Mouse (Mus musculus): ENCODE results near the gene Mcl1. TPM values are rescaled to one million over a fixed set of nuclear protein-coding genes. Genes with fewer than 3 reads are reported as not detected.

Mcl1 gene
- polyA plus RNA-seq, 1 experiment from 2014 or later, result 51.8 TPM

DNA sequence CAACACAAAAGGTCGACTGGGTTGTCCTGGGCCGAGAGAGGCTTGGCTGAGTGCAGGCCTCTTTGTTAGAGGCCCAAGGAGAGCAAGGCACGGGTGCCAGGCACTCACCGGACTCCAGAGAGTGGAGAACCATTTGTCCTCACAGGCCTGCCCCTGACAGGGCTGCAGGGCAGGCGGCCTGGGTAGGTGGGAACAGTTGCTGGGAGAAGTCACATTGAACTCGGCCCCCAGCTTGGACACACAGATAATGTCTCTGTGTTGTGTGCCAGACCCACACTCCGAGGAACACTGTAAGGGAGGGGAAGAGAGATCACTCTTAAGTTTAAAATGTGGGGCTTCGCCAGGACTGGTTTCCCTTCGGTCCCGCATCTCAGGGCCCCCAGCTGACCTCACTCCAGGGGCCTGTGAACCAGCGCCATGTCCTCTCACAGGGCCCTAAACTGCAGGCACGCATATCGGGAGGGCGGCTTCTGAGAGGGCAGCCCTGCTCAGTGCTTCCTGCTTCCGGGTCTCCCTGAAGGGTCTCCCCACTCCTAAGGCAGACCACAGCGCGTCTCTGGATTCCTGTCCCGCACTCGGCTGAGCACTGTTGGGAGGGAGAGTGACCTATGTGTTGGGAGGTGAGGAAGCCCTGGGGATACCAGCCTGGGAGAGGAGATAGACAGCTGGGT lies 19.0 kb downstream of the Mcl1 start:
- H3K27me3 ChIP-seq, result no peaks in the 10 kb centered on the region
- ATAC-seq (ENCODE audit: insufficient number of reproducible peaks, low FRiP score, low TSS enrichment, low read depth), result no peak

DNA sequence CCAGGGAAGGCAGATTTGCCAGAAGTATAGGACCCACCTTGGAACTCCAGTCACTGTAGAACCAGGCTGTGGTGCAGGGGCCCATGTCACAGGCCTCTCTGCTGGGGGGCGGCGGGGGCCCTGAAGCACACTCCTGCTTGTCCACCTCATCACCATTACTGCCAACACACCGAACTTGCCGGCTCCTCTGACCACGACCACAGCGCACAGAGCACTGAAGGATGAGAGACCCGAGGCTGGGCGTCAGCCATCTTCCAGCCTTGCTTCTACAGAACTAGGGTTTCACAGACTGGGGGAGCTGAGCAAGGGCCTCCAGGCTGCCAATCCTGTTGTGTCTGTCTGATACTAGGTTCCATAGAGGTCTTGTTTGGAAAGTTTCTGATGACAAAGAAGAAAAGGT lies 21.0 kb downstream of the Mcl1 start:
- Histone ChIP-seq H3K4me3 (replicated peaks) (no peak overlapping the region), H3K4me1 (peaks cover 30% of the 10 kb centered on the region), H3K9ac (no peak overlapping the region), H3K36me3 (0 out of 2 replicates have a peak, but pooled peaks cover 9% of the 10 kb centered on the region), H3K4me2 (replicated peaks) (no peak overlapping the region), H3K27ac (replicated peaks) (no peak overlapping the region), H3K9me3 (replicated peaks) (no peaks in the 10 kb centered on the region), H3K27me3 (no peaks in the 10 kb centered on the region)
- WGBS, result 85% methylated on average over 8 of the region's 8 CpGs
- no peak for ATAC-seq (ENCODE audit: insufficient number of reproducible peaks, low FRiP score, low TSS enrichment, low read depth)

More for the DNA sequence above, 19.0 kb downstream of the Mcl1 start:
- Histone ChIP-seq H3K4me1 (peaks cover 47% of the 10 kb centered on the region), H3K9ac (no peak overlapping the region), H3K9me3 (replicated peaks) (no peaks in the 10 kb centered on the region), H3K36me3 (0 out of 2 replicates have a peak, but pooled peaks cover 9% of the 10 kb centered on the region), H3K4me3 (replicated peaks) (no peak overlapping the region), H3K27ac (replicated peaks) (no peak overlapping the region), H3K4me2 (replicated peaks) (no peak overlapping the region)
- WGBS, result 86% methylated on average over 19 of the region's 19 CpGs

DNA sequence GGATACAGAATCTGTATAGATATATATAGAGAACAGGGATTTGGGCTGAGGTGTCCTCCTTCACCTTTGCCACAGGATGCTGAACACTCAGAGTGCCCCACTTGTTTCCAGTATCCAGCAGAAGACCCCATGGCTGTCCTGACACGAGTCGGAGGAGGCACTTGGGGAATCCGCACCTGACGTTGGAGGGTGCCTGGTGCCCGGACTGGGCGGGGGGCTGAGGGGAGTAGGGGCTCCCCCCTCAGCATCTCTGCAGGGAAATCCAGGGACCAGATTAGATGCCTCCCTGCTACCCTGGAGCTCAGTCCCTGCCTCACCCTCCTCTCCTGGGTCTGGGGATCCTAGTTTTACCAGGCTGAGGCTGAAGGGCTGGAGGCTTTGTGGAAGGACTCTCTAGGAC lies 22.1 kb downstream of the Mcl1 start:
- no peaks in the 10 kb centered on the region for H3K9me3 ChIP-seq (replicated peaks)
- no peak overlapping the region for H3K27ac ChIP-seq (replicated peaks)
- H3K4me1 ChIP-seq, result peaks cover 26% of the 10 kb centered on the region
- 81% methylated on average over 6 of the region's 6 CpGs for WGBS
- no peak overlapping the region for H3K4me2 ChIP-seq (replicated peaks)
- H3K36me3 ChIP-seq, result 0 out of 2 replicates have a peak, but pooled peaks cover 9% of the 10 kb centered on the region
- ATAC-seq (ENCODE audit: insufficient number of reproducible peaks, low FRiP score, low TSS enrichment, low read depth), result no peak
- H3K27me3 ChIP-seq, result no peaks in the 10 kb centered on the region
- no peak overlapping the region for H3K9ac ChIP-seq
- no peak overlapping the region for H3K4me3 ChIP-seq (replicated peaks)

GRCm38 (mm10) chr3:95681365-95681764 lies 22.8 kb downstream of the Mcl1 start:
- H3K4me2 ChIP-seq (replicated peaks), result no peak overlapping the region

DNA sequence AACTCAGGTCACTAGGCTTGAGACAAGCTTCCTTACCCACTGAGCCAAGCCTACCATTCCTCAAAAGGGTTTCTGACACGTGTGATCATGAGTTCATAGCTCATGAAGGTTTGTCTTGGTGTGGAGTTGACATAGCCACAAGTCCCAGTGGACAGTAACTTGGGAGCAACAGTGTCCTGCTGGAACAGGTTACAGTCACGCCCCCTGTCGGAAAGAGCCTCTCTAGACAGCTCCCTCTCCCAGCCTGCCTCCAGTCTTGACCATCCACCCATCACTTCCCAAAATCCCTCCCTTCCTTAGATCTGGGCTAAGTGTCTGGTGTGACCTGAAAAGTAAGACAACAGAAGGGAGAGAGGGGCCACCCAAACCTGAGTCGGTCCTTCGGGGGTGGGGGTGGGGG lies 24.3 kb downstream of the Mcl1 start:
- no peaks in the 10 kb centered on the region for H3K9me3 ChIP-seq (replicated peaks)
- no peak overlapping the region for H3K4me2 ChIP-seq (replicated peaks)
- no peak overlapping the region for H3K27ac ChIP-seq (replicated peaks)
- WGBS, result 56% methylated on average over 5 of the region's 5 CpGs
- ATAC-seq (ENCODE audit: insufficient number of reproducible peaks, low FRiP score, low TSS enrichment, low read depth), result no peak
- H3K36me3 ChIP-seq, result 0 out of 2 replicates have a peak, but pooled peaks cover 4% of the 10 kb centered on the region
- no peak overlapping the region for H3K4me3 ChIP-seq (replicated peaks)
- no peaks in the 10 kb centered on the region for H3K27me3 ChIP-seq
- H3K9ac ChIP-seq, result no peak overlapping the region
- peaks cover 36% of the 10 kb centered on the region for H3K4me1 ChIP-seq

More at GRCm38 (mm10) chr3:95681365-95681764, 22.8 kb downstream of the Mcl1 start:
- WGBS, result 46% methylated on average over 11 of the region's 11 CpGs
- H3K27me3 ChIP-seq, result no peaks in the 10 kb centered on the region
- no peaks in the 10 kb centered on the region for H3K9me3 ChIP-seq (replicated peaks)
- no peak overlapping the region; the same call in 1 of the 2 replicates for H3K9ac ChIP-seq
- no peak overlapping the region for H3K4me3 ChIP-seq (replicated peaks)
- H3K36me3 ChIP-seq, result 0 out of 2 replicates have a peak, but pooled peaks cover 9% of the 10 kb centered on the region
- peaks cover 26% of the 10 kb centered on the region for H3K4me1 ChIP-seq
- no peak overlapping the region for H3K27ac ChIP-seq (replicated peaks)
- ATAC-seq (ENCODE audit: insufficient number of reproducible peaks, low FRiP score, low TSS enrichment, low read depth), result no peak

GRCm38 (mm10) chr3:95684846-95685245 lies 26.3 kb downstream of the Mcl1 start:
- ATAC-seq (ENCODE audit: insufficient number of reproducible peaks, low FRiP score, low TSS enrichment, low read depth), result no peak
- 58% methylated on average over 6 of the region's 8 CpGs for WGBS

DNA sequence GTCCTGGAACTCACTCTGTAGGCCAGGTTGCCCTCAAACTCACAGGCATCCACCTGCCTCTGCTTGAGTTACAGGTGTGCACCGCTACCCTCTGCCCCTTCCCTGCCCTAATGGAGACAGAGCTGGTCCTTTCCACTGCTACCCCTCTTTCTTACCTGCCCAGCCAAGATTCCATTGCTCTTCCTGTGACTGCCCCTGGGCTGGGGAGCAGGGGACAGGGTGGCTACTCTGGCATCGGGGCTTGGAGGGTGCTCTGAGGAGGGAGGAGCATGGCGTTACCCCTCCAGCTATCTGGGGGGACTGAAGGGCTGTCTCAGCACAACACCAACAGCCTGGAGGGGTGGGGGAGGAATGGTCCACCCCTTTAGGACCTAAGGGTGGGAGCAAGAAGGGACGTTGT lies 26.7 kb downstream of the Mcl1 start:
- WGBS, result 59% methylated on average over 4 of the region's 4 CpGs

More at GRCm38 (mm10) chr3:95684846-95685245, 26.3 kb downstream of the Mcl1 start:
- Histone ChIP-seq H3K4me3 (replicated peaks) (no peak overlapping the region), H3K36me3 (no peaks in the 10 kb centered on the region), H3K27ac (replicated peaks) (no peak overlapping the region), H3K4me2 (replicated peaks) (no peak overlapping the region), H3K9ac (no peak overlapping the region), H3K9me3 (replicated peaks) (no peaks in the 10 kb centered on the region), H3K4me1 (peaks cover 55% of the 10 kb centered on the region), H3K27me3 (no peaks in the 10 kb centered on the region)

DNA sequence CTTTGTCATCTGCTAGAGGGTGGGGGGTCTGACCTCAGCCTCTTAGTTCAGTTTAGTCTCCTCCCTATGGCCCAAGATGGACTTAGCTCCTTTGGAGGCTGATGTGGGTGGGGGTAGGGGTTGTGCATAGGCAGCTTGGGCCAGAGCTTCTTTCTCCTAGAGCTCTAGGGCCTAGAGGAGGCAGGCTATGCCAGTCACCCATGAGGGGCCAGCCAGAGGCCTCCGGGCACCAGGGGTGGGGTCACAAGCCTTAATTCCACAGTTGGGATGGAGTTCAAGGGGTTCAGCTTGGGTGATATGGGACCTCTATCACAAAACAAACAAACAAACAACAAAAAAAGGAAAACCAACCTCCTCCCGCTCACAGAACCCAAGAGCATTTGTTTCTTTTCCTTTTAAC lies 27.1 kb downstream of the Mcl1 start:
- no peak overlapping the region for H3K27ac ChIP-seq (replicated peaks)
- H3K9me3 ChIP-seq (replicated peaks), result no peaks in the 10 kb centered on the region
- whole genome bisulfite sequencing, result 82% methylated on average over 2 of the region's 2 CpGs
- H3K4me3 ChIP-seq (replicated peaks), result no peak overlapping the region
- H3K4me1 ChIP-seq, result peaks cover 60% of the 10 kb centered on the region
- no peak overlapping the region for H3K4me2 ChIP-seq (replicated peaks)
- no peak for ATAC-seq (ENCODE audit: insufficient number of reproducible peaks, low FRiP score, low TSS enrichment, low read depth)
- no peaks in the 10 kb centered on the region for H3K27me3 ChIP-seq
- H3K36me3 ChIP-seq, result no peaks in the 10 kb centered on the region
- no peak overlapping the region for H3K9ac ChIP-seq

More for the DNA sequence above, 26.7 kb downstream of the Mcl1 start:
- H3K4me2 ChIP-seq (replicated peaks), result no peak overlapping the region
- no peaks in the 10 kb centered on the region for H3K36me3 ChIP-seq
- no peak overlapping the region for H3K9ac ChIP-seq
- no peak overlapping the region; the same call in 1 of the 2 replicates for H3K27ac ChIP-seq (replicated peaks)
- no peaks in the 10 kb centered on the region for H3K27me3 ChIP-seq
- H3K9me3 ChIP-seq (replicated peaks), result no peaks in the 10 kb centered on the region
- no peak overlapping the region for H3K4me3 ChIP-seq (replicated peaks)
- peaks cover 60% of the 10 kb centered on the region for H3K4me1 ChIP-seq
- no peak for ATAC-seq (ENCODE audit: insufficient number of reproducible peaks, low FRiP score, low TSS enrichment, low read depth)

DNA sequence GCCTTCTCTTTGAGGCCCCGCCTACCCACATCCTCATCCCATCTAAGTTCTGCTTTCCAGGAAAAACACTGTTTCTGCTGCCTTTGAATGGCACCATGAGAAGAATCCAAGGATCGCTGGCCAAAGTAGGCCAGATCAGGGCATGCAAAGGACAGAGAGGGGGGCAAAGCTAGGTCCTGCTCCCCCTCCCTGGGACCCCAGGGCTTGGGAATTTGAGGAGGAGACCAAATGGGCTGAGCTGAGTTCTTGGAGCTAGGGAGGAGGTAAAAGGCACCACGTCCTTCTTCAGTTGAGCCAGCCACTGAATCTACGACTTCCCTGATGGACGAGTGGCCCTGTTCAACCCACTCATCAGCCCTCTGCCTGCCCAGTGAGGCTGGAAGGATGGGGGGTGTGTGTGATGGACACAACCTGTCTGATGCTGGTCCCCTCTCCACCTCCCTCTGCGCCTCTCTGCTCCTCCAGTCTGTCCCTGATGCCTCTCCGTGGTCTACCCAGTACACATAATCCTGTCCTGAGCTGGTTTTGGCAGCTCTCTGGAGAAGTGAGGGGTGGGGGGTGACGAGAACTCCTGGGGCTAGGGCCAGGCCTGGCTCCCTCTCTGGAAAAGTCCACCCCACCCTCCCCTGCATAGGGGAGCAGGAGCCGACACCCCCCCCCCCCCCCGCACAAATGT lies 28.0 kb downstream of the Mcl1 start:
- no peaks in the 10 kb centered on the region for H3K27me3 ChIP-seq
- no peaks in the 10 kb centered on the region for H3K36me3 ChIP-seq
- 36% methylated on average over 10 of the region's 10 CpGs for WGBS
- peak overlapping the region; percentile 90 for H3K4me2 ChIP-seq (replicated peaks)
- H3K4me1 ChIP-seq, result peaks cover 59% of the 10 kb centered on the region
- peak overlapping the region; percentile 95 for H3K27ac ChIP-seq (replicated peaks)
- H3K9me3 ChIP-seq (replicated peaks), result no peaks in the 10 kb centered on the region
- H3K9ac ChIP-seq, result no peak overlapping the region
- ATAC-seq (ENCODE audit: insufficient number of reproducible peaks, low FRiP score, low TSS enrichment, low read depth), result 0 out of 2 replicates have a peak, but pooled peaks have one; percentile 0
- H3K4me3 ChIP-seq (replicated peaks), result peak overlapping the region; percentile 48

- H3K9me3 ChIP-seq (replicated peaks), result no peaks in the 10 kb centered on the region
- H3K4me2 ChIP-seq (replicated peaks), result peak overlapping the region; percentile 90
- ATAC-seq (ENCODE audit: insufficient number of reproducible peaks, low FRiP score, low TSS enrichment, low read depth), result peak; percentile 4; the same call in 1 of the 2 replicates
- no peaks in the 10 kb centered on the region for H3K27me3 ChIP-seq
- H3K27ac ChIP-seq (replicated peaks), result peak overlapping the region; percentile 95
- peaks cover 59% of the 10 kb centered on the region for H3K4me1 ChIP-seq
- no peaks in the 10 kb centered on the region for H3K36me3 ChIP-seq
- H3K4me3 ChIP-seq (replicated peaks), result peak overlapping the region; percentile 48
- H3K9ac ChIP-seq, result peak overlapping the region; percentile 18; the same call in 1 of the 2 replicates
- 13% methylated on average over 4 of the region's 4 CpGs for WGBS
These were observed 28.6 kb downstream of the Mcl1 start for GRCm38 (mm10) chr3:95687168-95687523.

DNA sequence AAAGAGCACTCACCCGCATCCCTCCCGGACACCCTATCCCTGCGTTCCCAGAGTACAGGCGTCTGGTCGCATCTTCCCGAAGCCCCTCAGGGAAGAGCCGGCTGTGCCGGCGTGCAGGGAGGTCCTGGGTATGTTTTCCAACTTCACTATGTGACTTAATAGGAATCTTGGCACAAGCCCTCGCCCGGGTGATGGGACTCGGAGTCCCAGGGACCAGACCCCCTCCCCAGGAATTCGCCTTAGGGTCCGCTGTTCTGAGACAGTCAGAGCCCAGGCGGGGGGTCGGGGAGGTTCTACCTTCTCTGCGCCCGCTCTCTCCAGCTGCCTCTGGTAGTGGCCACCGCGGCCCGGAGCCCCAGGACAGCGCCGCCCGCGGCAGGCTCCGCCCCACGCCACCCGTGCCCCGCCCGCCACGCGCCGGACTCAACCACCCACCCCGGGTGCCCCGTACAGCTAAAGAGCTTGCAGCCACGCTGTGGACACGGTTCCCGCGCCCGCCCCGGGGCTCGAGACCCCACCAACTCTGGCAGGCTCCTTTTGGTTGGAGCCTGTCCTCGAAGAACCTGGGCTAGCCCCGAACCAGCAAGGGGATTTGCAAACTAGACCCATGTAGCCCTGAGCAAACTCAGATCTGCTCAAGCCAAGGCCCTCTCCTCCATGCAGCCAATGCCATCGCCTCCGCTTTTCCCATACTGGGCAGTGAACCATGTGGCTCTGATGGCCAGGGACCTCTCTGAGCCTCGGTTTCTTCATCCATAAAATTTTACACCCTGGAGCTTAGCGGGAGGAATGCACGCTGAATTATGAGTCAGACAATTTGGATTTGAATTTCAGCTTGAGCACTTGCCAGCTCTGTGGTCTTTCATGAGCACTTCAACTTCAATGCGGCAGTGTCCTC lies 29.2 kb downstream of the Mcl1 start, which contains the start of gene Adamtsl4:
Adamtsl4 (minus strand) TSS at position 394 of the 898 bp plus-strand sequence.
- peak within 1 kb of the TSS; percentile 95 for H3K27ac ChIP-seq (replicated peaks)
- H3K4me3 ChIP-seq (replicated peaks), result peak within 1 kb of the TSS; percentile 48
- no peaks in the 10 kb centered on the region for H3K27me3 ChIP-seq
- no peaks in the 10 kb centered on the region for H3K36me3 ChIP-seq
- ATAC-seq (ENCODE audit: insufficient number of reproducible peaks, low FRiP score, low TSS enrichment, low read depth), result peak; percentile 82
- H3K9ac ChIP-seq, result peak within 1 kb of the TSS; percentile 18; the same call in 1 of the 2 replicates
- no peaks in the 10 kb centered on the region for H3K9me3 ChIP-seq (replicated peaks)
- WGBS, result 2% methylated on average over 49 of the region's 50 CpGs
- H3K4me2 ChIP-seq (replicated peaks), result peak within 1 kb of the TSS; percentile 90
- peaks cover 59% of the 10 kb centered on the region for H3K4me1 ChIP-seq
